Mouse (Mus musculus) liver, postnatal 0 days (tissue): ENCODE measurements around the gene Slc39a11.

Experiments
- CTCF ChIP-seq: sonication (generic); IDR thresholded peaks from 2 replicates; pipeline ENCODE4 v1.5.1; 2016; ENCODE audit warnings: antibody characterized with exemption, low read depth
- EP300 ChIP-seq: IDR thresholded peaks from 2 replicates; pipeline ENCODE4 v1.6.1; 2016; ENCODE audit warnings: antibody characterized with exemption, low read depth, mild to moderate bottlenecking

DNA sequence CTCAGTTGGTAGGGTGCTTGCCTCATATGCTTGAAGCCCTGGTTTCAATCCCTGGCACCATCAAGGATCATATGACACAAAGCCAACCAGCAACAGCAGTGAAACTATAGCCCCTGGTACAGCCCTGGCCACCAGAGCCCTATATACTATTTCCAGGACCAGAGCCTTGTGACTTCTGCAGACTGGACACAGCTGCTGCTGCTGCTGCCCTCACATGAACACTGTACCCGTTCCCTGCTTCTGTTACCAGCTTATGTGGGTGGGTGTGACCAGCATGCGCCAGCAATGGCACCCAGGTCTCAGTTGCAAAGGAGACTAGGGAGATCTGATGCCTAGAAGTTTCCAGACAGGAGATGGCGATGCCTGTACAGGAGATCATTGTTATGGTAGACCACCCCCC lies 52.2 kb downstream of the Slc39a11 start:
- TF ChIP-seq CTCF, result no peak
- TF ChIP-seq EP300, result no peak
